Comparison of ENCODE assay signal across 12 mouse cellular contexts in genomic region chr2:146836246-146836645, GRCm38 (mm10). TPM values are rescaled to one million over a fixed set of nuclear protein-coding genes. Genes with fewer than 3 reads are reported as not detected.
DNase-seq lines count a peak whose midpoint lies in the region; ATAC-seq lines count a peak whose summit lies in the region.
"Had no signal": no experiment of that assay in that cellular context is flagged by ENCODE, and none has a peak within 500 bp of the region (broad histone marks: within the 10 kb centered on the region; RNA-seq: fewer than 3 reads in every experiment).

No protein-coding gene starts in this region.

- intact Hi-C loops in left cerebral cortex, postnatal 4 days (cut with DNase I): loop anchor here (5.0 to 10.0 kb wide), 4 partner anchors 114 to 1209 kb away; partner anchors contain the start of gene Foxa2

- no peaks in the 10 kb centered on the region for H3K36me3 ChIP-seq in forebrain, embryonic 13.5 days (ENCODE audit: poor library complexity, severe bottlenecking)
- H3K36me3 ChIP-seq in midbrain, embryonic 11.5 days (ENCODE audit: control insufficient read depth, insufficient read depth, low read length): no peaks in the 10 kb centered on the region
- H3K36me3 ChIP-seq: embryonic facial prominence, embryonic 12.5 days; lung, embryonic 15.5 days had no signal

- peaks cover 95% of the 10 kb centered on the region for H3K27me3 ChIP-seq in forebrain, embryonic 13.5 days
- H3K27me3 ChIP-seq in midbrain, embryonic 11.5 days (ENCODE audit: control insufficient read depth, insufficient read depth, low read length): peaks cover 79% of the 10 kb centered on the region

- 2% methylated on average over 13 of the region's 13 CpGs for WGBS in forebrain, embryonic 13.5 days
- WGBS in midbrain, embryonic 11.5 days: 2% methylated on average over 13 of the region's 13 CpGs

- DNase-seq in right cerebral cortex, postnatal 4 days: peak; percentile 8
- DNase-seq in right cerebral cortex, postnatal 14 days: no peak
- DNase-seq in midbrain, embryonic 11.5 days (ENCODE audit: low spot score, missing footprints): peak; percentile 96
- no peak for DNase-seq in left cerebral cortex, postnatal 4 days
- no peak for DNase-seq in spleen, adult 12 weeks (ENCODE audit: low spot score)
- no peak for DNase-seq in thymus, postnatal 14 days
- DNase-seq in kidney, postnatal 14 days: no peak
- DNase-seq: thymus, adult 18-20 months had no signal

- no peak for ATAC-seq in forebrain, embryonic 13.5 days
- no peak for ATAC-seq in midbrain, embryonic 11.5 days (ENCODE audit: low FRiP score)
- ATAC-seq: activated CD4-positive, CD25-positive, alpha-beta regulatory T cell, adult 4 months had no signal

- H3K9me3 ChIP-seq in forebrain, embryonic 13.5 days (replicated peaks): no peaks in the 10 kb centered on the region
- no peaks in the 10 kb centered on the region for H3K9me3 ChIP-seq in midbrain, embryonic 11.5 days (ENCODE audit: control insufficient read depth, low read length)
- H3K9me3 ChIP-seq: embryonic facial prominence, embryonic 12.5 days; lung, embryonic 15.5 days had no signal

- peaks cover 59% of the 10 kb centered on the region for H3K4me1 ChIP-seq in forebrain, embryonic 13.5 days
- peaks cover 11% of the 10 kb centered on the region for H3K4me1 ChIP-seq in midbrain, embryonic 11.5 days (ENCODE audit: control insufficient read depth, insufficient read depth, low read length)

- no peak overlapping the region; the same call in 1 of the 2 replicates for H3K27ac ChIP-seq in forebrain, embryonic 13.5 days
- no peak overlapping the region; the same call in 1 of the 2 replicates for H3K27ac ChIP-seq in midbrain, embryonic 11.5 days (ENCODE audit: low read depth, low read length)
- H3K27ac ChIP-seq: embryonic facial prominence, embryonic 12.5 days; lung, embryonic 15.5 days had no signal

- H3K9ac ChIP-seq in forebrain, embryonic 13.5 days: 0 out of 2 replicates have a peak overlapping the region, but pooled peaks have one; percentile 23
- H3K9ac ChIP-seq in midbrain, embryonic 11.5 days (ENCODE audit: low read length): peak overlapping the region; percentile 10; the same call in 1 of the 2 replicates
- H3K9ac ChIP-seq: embryonic facial prominence, embryonic 12.5 days; lung, embryonic 15.5 days had no signal

- peak overlapping the region; percentile 60 for H3K4me2 ChIP-seq in forebrain, embryonic 13.5 days
- peak overlapping the region; percentile 35 for H3K4me2 ChIP-seq in midbrain, embryonic 11.5 days
- H3K4me2 ChIP-seq: embryonic facial prominence, embryonic 12.5 days; lung, embryonic 15.5 days had no signal

- H3K4me3 ChIP-seq in forebrain, embryonic 13.5 days: 0 out of 2 replicates have a peak overlapping the region, but pooled peaks have one; percentile 7
- peak overlapping the region; percentile 11; the same call in 1 of the 2 replicates for H3K4me3 ChIP-seq in midbrain, embryonic 11.5 days (ENCODE audit: low read depth, low read length)
- H3K4me3 ChIP-seq: embryonic facial prominence, embryonic 12.5 days; lung, embryonic 15.5 days had no signal

RNA-seq across cellular contexts. Expression of gene Kiz, which starts 19.4 kb away (rescaled TPM):
- 28.0 and 28.1 TPM in 2 replicates for polyA plus RNA-seq in forebrain, embryonic 13.5 days (2015; fragmentation: Nextera tagmentation; extraction: Ambion mirVana)
- 37.4 and 38.0 TPM in 2 replicates for polyA plus RNA-seq in midbrain, embryonic 11.5 days (2014; fragmentation: Nextera tagmentation; extraction: Ambion mirVana)
- 10 to 100 TPM; 10.3 to 12.3 TPM for total RNA-seq in left cerebral cortex, postnatal 4 days (2021)

Comparison
In these comparisons a context has a peak if more than half of its experiments do, and no peak if none do; other contexts are left out.
1. DNase-seq: peak in right cerebral cortex, postnatal 4 days (single experiment) and midbrain, embryonic 11.5 days (single experiment); none in right cerebral cortex, postnatal 14 days (single experiment), left cerebral cortex, postnatal 4 days (single experiment), spleen, adult 12 weeks (single experiment), thymus, postnatal 14 days (single experiment) and kidney, postnatal 14 days (single experiment).